Mouse (Mus musculus) lung, embryonic 14.5 days (tissue): ENCODE measurements around the gene Mettl1. TPM values are rescaled to one million over a fixed set of nuclear protein-coding genes. Genes with fewer than 3 reads are reported as not detected.

ENCODE experiments used
- ATAC-seq: fragments of 200-750 bp; cut with Nextera tagmentation; 2 replicates; pipeline ENCODE4 v1.8.0; 2017; ENCODE audit warnings: mild to moderate bottlenecking, moderate TSS enrichment, moderate library complexity; ENCODE audit not compliant: insufficient read depth
- DNase-seq: peaks from one replicate; pipeline ENCODE4 v3.0.0-alpha.2; 2015
- H3K27ac ChIP-seq: fragments of 300-500 bp; sonication (generic); 2 replicates; pipeline ENCODE4 v1.5.1; 2014; ENCODE audit warnings: low read depth, mild to moderate bottlenecking, moderate library complexity
- H3K27me3 ChIP-seq: fragments of 300-500 bp; sonication (generic); 2 replicates; pipeline ENCODE4 v1.6.1; 2014; ENCODE audit warnings: low read length, control low read depth; ENCODE audit not compliant: insufficient read depth
- H3K36me3 ChIP-seq: fragments of 300-500 bp; sonication (generic); 2 replicates; pipeline ENCODE4 v1.6.1; 2014; ENCODE audit warnings: control low read depth; ENCODE audit not compliant: insufficient read depth
- H3K4me1 ChIP-seq: fragments of 300-500 bp; sonication (generic); 2 replicates; pipeline ENCODE4 v1.6.1; 2014; ENCODE audit warnings: antibody characterized with exemption, control low read depth; ENCODE audit not compliant: insufficient read depth
- H3K4me2 ChIP-seq: fragments of 300-500 bp; sonication (generic); 2 replicates; pipeline ENCODE4 v1.6.1; 2014; ENCODE audit warnings: mild to moderate bottlenecking
- H3K4me3 ChIP-seq: fragments of 300-500 bp; sonication (generic); 2 replicates; pipeline ENCODE4 v1.5.1; 2014; ENCODE audit warnings: low read depth, low read length
- H3K9ac ChIP-seq: fragments of 300-500 bp; sonication (generic); 2 replicates; pipeline ENCODE4 v1.6.1; 2014
- H3K9me3 ChIP-seq: fragments of 300-500 bp; sonication (generic); 2 replicates; pipeline ENCODE4 v1.6.1; 2016; ENCODE audit warnings: low read depth, low read length, control low read depth
- CTCF ChIP-seq: IDR thresholded peaks from 2 replicates; pipeline ENCODE4 v1.5.1; 2016; ENCODE audit warnings: antibody characterized with exemption, low read depth
- WGBS: fragments of 180-500 bp; shearing (Covaris S2); extraction: QIAGEN DNeasy Blood & Tissue Kit; methylation state at CpG from one replicate; pipeline ENCODE4 v1.1.7; 2014; 5-methylcytosine and 5-hydroxymethylcytosine counted together
- polyA plus RNA-seq: library from polyadenylated mRNA; unstranded; fragments of >200 nt; fragmentation: Nextera tagmentation; extraction: Ambion mirVana; gene quantifications from 2 replicates; pipeline ENCODE4 v1.2.1, GENCODE M21; 2014

The Mettl1 gene
- polyA plus RNA-seq, 1 experiment from 2014 or later = 59.5 TPM

DNA sequence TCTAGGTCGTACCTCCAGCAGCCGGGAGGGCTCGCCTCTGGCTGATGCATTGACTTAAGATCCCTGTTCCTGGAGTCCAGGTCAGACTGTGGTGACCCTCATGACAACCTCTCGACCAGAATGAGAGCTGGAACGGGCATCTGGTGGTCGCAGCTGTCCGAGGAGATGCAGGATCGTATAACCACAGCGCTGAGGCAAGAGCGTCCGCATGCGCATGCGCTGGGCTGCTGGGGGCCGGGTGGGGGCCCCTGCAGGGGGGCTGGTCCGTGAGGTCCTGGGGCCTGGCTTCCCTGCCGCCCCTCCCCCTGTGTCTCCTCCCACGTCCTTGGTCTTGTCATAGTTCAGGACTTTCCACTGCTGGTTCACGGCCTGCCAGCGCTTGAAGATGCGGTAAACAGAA lies 15.3 kb downstream of the Mettl1 start:
- H3K36me3 ChIP-seq = 0 out of 2 replicates have a peak, but pooled peaks cover 16% of the 10 kb centered on the region
- H3K4me2 ChIP-seq = no peak overlapping the region
- H3K9me3 ChIP-seq = no peaks in the 10 kb centered on the region
- no peak for DNase-seq
- WGBS = 82% methylated on average over 20 of the region's 20 CpGs
- H3K4me1 ChIP-seq = 0 out of 2 replicates have a peak, but pooled peaks cover 4% of the 10 kb centered on the region
- peaks cover 36% of the 10 kb centered on the region for H3K27me3 ChIP-seq
- no peak for ATAC-seq
- H3K9ac ChIP-seq = no peak overlapping the region
- H3K27ac ChIP-seq = no peak overlapping the region
- no peak overlapping the region for H3K4me3 ChIP-seq
- no peak for TF ChIP-seq CTCF

DNA sequence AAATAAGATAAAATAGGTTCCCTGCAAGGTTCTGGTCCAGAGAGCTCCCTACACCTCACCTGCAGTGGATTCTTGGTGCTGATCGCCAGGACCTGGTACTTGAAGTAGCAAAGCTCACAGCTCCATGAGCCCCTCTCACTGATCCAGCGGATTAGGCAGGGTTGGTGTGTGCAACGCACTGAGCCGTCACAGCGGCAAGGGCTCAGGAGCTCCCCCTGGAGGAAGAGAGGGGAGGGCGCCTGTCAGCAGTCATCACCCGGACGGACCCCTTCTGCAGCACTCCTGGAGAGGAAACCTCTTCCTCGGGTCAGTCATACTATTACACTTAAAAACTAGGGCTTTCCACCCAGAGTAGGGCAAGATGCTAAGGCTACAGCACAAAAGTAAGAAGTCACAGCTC lies 16.9 kb downstream of the Mettl1 start:
- no peak overlapping the region for H3K9ac ChIP-seq
- peak; percentile 97 for TF ChIP-seq CTCF
- DNase-seq = peak; percentile 90
- H3K4me2 ChIP-seq = peak overlapping the region; percentile 95
- 0% methylated on average over 9 of the region's 9 CpGs for WGBS
- ATAC-seq = peak; percentile 25; the same call in 1 of the 2 replicates
- H3K4me3 ChIP-seq = peak overlapping the region; percentile 70
- no peaks in the 10 kb centered on the region for H3K9me3 ChIP-seq
- no peak overlapping the region for H3K27ac ChIP-seq
- peaks cover 30% of the 10 kb centered on the region for H3K27me3 ChIP-seq
- H3K4me1 ChIP-seq = 0 out of 2 replicates have a peak, but pooled peaks cover 8% of the 10 kb centered on the region
- H3K36me3 ChIP-seq = 0 out of 2 replicates have a peak, but pooled peaks cover 16% of the 10 kb centered on the region

DNA sequence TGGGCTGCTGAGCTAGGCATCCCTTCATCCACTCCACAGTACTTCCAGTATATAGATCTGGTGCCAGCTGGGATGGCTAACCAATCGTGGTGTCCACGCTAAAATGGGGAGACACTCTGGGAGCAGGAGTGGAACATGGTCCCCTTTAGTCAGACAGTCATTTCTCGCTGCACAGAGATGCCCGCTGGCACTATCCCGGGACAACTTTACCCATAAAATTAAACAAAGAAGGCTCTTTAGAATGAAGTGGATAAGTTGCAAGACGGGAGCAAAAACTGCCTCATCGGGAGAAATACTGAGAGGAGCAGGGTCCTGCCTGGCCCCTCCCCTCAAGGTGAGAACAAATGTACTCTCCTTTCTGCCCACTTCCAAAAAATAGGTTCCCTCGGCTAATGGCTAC lies 17.5 kb downstream of the Mettl1 start:
- no peak overlapping the region for H3K27ac ChIP-seq

DNA sequence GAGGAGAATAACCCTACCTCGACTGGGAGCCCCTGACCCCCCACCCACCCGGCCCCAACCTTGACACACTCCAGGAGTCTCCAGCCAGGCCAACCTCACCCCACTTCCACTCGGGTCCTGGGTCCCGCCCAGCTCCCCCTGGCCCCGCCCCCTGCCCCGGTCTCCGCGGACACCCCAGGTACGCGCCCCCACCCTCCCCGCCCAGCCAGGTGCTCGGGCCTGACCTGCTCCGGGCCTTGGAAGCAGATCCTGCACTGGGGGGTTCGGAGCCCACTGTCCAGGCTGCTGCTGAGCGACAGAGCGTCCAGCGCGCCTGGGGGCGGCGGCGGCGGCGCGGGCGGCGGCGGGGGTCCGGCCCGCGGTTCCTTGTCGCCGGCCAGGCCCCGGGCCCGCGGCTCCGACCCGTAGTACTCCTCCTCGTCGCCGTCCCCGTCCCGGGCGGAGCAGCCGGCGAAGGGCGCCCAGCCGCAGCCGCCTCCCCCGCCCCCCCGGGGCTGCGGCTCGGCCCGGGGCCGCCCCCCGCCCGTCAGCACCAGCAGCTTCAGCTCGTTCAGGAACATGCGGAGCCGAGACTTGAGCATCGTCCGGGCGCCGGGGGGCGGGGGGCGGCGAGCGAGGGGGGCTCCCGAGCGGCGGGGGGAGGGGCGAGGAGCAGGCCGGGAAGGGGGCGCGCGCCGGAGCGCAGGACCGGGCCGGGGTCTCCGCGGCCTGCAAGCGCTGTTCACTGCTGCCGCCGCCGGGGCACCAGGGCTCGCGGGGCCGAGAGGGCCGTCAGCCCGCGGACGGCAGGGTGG lies 18.2 kb downstream of the Mettl1 start:
- peak overlapping the region; percentile 46; the same call in 1 of the 2 replicates for H3K27ac ChIP-seq
- H3K36me3 ChIP-seq = 0 out of 2 replicates have a peak, but pooled peaks cover 16% of the 10 kb centered on the region
- no peak for TF ChIP-seq CTCF
- peak overlapping the region; percentile 72 for H3K9ac ChIP-seq
- no peaks in the 10 kb centered on the region for H3K9me3 ChIP-seq
- peaks cover 30% of the 10 kb centered on the region for H3K27me3 ChIP-seq
- H3K4me1 ChIP-seq = 0 out of 2 replicates have a peak, but pooled peaks cover 8% of the 10 kb centered on the region
- ATAC-seq (no peak), DNase-seq (no peak)
- peak overlapping the region; percentile 95 for H3K4me2 ChIP-seq
- WGBS = under 1% methylated on average over 60 of the region's 92 CpGs
- peak overlapping the region; percentile 70 for H3K4me3 ChIP-seq

More for the DNA sequence above, 17.5 kb downstream of the Mettl1 start:
- WGBS = 10% methylated on average over 8 of the region's 8 CpGs
- no peak for TF ChIP-seq CTCF
- Histone ChIP-seq H3K27me3 (peaks cover 30% of the 10 kb centered on the region), H3K4me2 (peak overlapping the region; percentile 95), H3K36me3 (0 out of 2 replicates have a peak, but pooled peaks cover 16% of the 10 kb centered on the region), H3K4me3 (peak overlapping the region; percentile 70), H3K4me1 (0 out of 2 replicates have a peak, but pooled peaks cover 8% of the 10 kb centered on the region), H3K9ac (peak overlapping the region; percentile 72; the same call in 1 of the 2 replicates), H3K9me3 (no peaks in the 10 kb centered on the region)
- ATAC-seq = no peak
- no peak for DNase-seq

DNA sequence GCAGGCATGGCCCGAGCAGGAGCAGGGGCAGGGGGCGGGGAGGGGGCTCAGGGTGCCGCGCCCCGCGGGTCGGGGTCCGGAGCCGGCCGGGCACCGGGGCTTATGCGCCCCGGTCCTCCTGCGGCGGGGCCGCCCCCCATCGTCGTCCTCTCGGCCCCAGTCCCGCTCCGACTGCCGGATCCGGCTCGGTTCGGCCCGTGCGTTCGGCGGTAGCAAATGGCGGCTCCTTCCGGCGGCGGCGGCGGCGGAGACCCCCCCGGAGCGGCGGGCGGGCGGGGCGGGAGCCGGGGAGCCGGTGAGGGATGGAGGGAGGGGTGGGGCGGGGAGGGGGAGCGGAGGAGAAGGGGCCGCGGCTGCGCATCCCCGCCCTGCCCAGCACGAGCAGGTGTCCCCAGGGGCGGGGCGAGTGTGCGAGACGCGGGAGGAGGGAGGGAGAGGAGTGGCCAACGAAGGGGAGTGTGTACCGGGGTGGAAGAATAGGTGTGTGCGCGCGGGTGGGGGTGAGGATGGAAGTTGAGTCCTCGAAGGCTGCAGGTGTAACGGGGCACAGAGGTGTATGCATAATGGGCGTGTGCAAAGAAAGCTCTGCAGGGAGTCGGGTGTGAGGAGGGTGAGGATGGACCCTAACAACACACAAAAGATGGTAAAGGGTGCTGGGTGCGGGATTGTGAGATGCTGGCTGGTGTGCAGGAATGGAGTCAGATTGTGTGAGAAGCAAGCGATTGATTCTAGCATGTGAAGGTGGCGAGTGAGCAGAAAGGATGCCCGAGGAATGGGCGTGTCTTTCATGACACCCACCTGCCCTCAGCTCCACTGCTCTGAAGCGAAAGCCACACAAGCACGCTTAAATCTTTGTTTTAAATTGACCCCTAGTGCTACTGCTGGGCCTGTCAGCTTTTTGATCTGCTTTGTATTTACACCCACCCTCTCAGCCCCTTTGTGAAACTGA lies 19.0 kb downstream of the Mettl1 start, which contains the start of gene March9:
March9 (minus strand) TSS at position 217 of the 949 bp plus-strand sequence.
- Histone ChIP-seq H3K27ac (peak within 1 kb of the TSS; percentile 46; the same call in 1 of the 2 replicates), H3K36me3 (peaks cover 18% of the 10 kb centered on the region), H3K4me3 (peak within 1 kb of the TSS; percentile 70), H3K27me3 (peaks cover 30% of the 10 kb centered on the region), H3K9ac (peak within 1 kb of the TSS; percentile 72), H3K4me2 (peak within 1 kb of the TSS; percentile 95), H3K4me1 (peaks cover 12% of the 10 kb centered on the region; the same call in 1 of the 2 replicates), H3K9me3 (no peaks in the 10 kb centered on the region)
- WGBS = under 1% methylated on average over 61 of the region's 72 CpGs
- TF ChIP-seq CTCF = no peak
- peak; percentile 16; the same call in 1 of the 2 replicates for ATAC-seq
- DNase-seq = peak; percentile 80

DNA sequence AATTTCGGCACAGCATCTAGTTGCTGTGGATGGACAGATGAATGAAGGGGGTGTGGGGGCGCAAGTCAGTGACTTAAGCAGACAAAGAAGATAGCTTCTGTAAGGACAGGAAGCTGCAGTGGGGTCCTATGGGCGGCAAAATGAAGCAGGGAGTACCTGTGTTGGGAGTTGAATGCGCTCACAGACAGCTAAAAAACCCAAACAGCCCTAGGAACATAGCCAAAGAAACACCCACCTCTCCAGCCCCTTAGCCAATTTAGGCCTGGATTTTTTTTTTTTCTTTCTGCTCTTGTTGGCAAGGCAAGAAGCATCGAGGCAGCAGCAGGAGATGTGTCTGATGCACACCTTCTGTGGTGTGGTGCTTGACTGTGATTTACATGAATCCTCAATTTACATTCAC lies 19.9 kb downstream of the Mettl1 start:
- Histone ChIP-seq H3K27me3 (peaks cover 30% of the 10 kb centered on the region), H3K4me2 (peak overlapping the region; percentile 95), H3K27ac (no peak overlapping the region), H3K9ac (no peak overlapping the region), H3K4me3 (no peak overlapping the region), H3K4me1 (peaks cover 12% of the 10 kb centered on the region; the same call in 1 of the 2 replicates), H3K36me3 (peaks cover 22% of the 10 kb centered on the region), H3K9me3 (no peaks in the 10 kb centered on the region)
- ATAC-seq = no peak
- no peak for TF ChIP-seq CTCF
- 47% methylated on average over 5 of the region's 5 CpGs for WGBS
- DNase-seq = no peak
